Mouse (Mus musculus): ENCODE measurements around the gene Rtbdn.

Gene Rtbdn

DNA sequence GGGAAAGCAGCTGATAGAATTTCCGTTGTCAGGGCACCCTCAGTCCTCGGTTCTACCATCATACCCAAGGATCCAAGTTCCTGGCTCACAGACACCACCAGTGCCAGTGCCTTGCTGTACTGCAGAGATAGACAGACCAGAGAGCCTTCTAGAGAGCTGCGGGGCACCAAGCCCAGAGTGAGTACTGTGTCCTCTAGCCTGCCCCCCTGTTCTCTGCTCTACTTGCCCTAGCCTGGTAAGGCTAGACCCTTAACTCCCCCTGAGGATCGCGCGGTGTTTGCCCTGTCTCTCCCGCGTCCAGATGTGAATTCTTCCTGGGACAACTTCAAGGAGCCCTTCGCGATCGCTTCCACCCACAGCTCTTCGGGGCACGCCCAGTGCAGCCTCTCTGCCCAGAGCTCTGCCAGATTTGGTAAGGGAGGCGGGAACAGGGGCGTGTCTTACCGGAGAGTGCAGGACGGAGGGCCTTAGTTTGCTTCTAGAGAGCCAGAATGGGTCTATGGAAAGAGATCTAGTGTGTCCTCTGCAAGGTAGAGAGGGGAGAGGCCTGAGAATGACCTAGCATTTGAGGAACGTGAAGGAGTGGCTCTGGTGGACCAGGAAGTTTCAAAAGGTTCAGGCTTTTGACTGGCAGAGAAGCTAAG lies 5.9 kb downstream of the Rtbdn start:
- DNase-seq (ENCODE audit: extremely low read depth, low read depth, low spot score), result no peak

DNA sequence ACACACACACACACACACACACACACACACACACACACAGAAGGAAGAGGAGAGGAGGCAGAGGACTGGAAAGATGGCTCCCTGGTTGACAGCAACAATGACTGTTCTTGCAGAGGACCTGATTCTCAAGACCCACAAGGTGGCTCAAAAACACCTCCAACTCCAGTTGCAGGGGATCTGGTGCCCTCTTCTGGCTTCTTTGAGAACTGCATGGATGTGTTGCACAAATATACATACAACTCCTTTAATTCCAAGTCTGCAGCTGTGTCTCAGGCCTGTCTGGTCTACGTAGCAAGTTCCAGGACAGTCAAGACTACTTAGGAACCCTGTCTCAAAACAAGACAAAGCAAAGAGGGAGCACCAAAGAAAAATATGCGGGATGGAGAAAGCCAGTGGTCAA lies 10.0 kb downstream of the Rtbdn start:
- DNase-seq (ENCODE audit: extremely low read depth, low read depth, low spot score), result no peak

DNA sequence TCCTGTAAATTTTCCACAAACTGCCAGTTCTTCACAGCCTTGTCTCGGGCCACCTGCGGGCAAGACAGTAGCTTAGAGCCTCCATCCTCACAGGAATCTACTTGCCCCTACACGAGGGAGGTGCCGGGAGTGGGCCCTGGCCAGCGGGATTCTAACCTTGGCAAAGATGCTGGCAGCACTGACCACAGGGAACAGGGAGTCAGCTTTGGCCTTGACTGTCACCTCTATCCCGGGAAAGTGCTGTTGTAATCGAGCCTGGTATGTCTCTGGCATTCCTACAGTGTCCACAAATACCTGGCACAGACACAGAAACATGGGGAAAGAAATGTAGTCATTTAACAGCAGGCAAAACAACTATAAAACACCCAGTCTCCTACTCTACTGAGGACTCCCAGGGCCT lies 13.0 kb downstream of the Rtbdn start:
- no peak for DNase-seq (ENCODE audit: extremely low read depth, low read depth, low spot score)

DNA sequence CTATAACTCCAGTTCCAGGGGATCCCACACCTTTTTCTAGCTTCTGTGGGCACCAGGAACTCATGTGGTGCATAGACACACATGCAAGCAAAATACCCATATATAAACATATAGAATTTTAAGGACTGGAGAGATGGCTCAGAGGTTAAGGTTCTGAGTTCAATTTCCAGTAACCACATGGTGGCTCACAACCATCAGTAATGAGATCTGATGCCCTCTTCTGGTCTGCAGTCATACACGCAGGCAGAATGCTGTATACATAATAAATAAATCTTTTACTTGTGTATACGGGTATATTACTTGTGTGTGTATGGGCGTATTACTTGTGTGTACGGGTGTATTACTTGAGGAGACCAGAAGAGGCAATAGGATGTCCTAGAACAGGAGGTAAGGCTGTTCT lies 17.2 kb downstream of the Rtbdn start:
- no peak for DNase-seq (ENCODE audit: extremely low read depth, low read depth, low spot score)

DNA sequence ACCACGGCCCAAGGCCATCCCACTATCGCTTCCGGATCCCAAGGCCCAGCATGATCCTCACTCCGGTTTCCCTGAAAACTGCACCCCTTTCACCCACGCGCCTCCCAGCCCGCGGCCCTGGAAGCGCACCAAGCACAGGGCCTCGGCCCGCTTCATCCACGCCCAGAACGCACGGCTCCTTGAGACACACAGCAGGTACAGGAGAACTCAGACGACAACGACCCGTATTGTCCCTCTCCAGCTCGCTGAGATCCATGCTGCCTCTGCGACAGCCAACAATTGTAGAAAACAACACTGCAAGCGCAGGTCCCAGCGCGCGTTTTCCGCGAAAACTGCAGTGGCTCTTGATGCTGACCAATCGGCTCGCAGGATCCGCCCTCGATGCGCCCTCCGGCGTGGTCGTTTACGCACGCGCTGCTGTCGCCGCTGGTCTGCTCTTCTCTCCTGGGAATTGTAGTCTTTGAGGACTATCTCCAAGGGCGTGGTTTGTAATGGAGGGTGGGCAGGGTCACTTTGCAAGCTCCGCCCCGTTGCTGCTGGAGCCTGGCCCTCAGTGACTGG lies 19.0 kb downstream of the Rtbdn start:
- peak; percentile 92 for DNase-seq (ENCODE audit: extremely low read depth, low read depth, low spot score)

DNA sequence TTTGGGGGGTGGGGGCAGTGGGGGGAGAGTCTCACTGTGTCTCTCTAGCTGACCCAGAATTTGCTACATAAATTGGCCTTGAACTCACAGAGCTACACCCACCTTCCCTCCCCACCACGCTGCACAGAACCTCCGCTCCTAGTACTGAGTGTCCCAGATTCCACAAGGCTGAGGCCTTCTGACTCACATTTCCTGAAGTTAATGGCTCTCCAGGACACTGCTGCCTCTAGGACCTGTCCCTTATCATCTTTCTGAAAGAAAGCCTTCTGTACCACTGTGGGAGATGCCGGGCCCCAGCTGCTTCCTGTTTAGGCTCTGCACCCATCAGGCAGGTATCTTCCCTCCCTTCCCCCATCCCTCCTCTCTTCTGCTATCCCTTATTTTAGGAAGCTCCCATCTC lies 19.8 kb downstream of the Rtbdn start:
- DNase-seq (ENCODE audit: extremely low read depth, low read depth, low spot score), result no peak

DNA sequence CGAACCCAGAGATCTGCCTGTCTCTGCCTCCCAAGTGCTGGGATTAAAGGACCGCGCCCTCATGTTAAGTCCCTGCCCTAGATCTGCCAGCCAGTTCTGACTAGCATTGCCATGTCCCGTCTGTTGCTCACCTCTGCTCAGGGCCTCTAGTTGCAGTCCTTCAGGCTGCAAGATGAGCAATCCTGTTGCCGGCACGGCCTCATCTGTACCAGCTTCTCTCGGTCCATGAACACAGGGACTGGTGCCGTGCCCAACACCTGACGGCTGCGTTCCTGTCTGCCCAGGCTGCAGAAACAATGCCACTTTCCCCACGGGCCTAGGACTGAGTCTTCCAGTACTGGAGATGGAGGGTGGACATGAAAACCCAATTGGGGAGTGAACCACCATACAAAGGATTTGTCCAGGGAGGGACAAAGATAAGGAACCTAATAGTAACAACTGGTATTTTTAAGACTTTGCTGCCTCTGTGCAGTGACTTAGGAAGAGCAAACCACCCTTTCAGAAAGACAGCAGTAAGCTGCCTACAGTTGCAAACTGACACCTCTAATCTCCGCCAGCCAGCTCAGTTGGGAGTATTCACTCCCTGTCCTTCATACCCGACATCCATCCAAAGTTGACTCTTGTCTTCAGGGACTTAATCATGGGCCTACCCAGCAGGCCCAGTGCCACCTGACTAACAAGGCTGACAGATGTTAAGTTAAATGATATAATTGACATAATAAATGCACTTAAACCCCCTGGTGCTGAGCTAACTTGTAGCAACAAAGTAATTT lies 20.9 kb downstream of the Rtbdn start:
- no peak for DNase-seq (ENCODE audit: extremely low read depth, low read depth, low spot score)

DNA sequence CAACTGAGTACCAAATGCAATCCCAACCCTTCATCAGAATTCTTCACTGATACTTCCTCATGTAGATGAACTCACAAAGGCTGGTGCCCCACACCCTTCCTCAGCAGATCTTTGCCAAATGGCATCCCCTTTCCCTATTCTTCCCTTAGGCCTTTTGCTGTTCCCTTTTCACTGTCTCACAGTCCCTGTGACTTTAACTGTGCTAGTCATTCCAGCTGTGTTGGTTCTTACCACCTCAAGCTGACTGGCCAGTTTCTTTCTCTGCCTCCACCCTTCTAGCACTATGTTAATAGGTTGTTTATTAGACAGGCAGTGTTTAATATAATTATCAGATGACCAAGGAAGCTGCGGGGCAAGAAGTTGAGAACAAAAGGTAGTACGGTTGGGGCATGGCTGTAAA lies 21.9 kb downstream of the Rtbdn start:
- no peak for DNase-seq (ENCODE audit: extremely low read depth, low read depth, low spot score)

DNA sequence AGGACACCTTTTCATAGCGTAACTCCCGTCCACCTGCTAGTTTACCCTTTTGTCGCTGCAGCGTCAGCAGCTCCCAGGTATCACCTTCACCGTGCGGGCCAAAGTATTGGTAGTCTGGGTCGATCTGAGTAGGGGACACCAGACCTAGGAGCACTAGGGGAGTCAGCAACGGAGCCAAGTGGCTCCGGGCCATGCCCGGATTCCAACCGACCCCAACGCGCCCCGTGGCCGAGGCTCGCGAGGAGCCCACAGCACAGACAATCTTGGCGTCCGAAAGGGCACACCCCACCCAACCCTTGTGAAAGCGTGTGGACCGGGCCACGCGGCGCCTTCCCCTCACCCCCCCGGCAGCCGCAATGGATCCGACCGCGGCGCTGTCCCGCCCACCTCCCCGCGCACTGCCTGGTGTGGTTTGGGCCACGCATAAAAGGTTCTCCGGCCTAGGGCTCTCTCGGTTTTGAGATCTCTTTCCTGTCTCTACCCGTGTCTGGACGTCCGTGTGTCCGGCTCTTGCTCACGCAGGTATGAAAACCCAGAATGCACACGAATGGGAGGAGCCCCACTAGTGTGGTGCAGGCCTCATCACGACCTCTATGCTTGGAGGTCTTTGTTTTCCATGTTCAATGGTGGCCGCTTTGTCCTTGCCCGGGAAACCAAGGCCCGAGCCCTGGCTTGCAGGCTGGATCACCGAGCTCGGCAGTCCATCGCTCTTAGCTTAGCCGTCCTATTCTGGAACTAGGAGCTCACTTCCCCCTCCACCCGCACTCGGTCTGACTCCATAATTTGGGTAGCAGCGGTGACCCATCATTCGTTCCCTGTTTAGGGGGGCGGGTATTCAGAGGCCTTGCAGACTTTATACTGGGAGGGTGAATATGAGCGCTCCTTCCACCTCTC lies 22.7 kb downstream of the Rtbdn start, which contains the start of the genes Gm49661, Prdx2 and Rnaseh2a:
Gene Gm49661 (minus strand): TSS at position 193 of the 894 bp plus-strand sequence.
Gene Prdx2 (plus strand): TSS at position 347 of the 894 bp plus-strand sequence.
Gene Rnaseh2a (minus strand): TSS at position 527 of the 894 bp plus-strand sequence.
- no peak for DNase-seq (ENCODE audit: extremely low read depth, low read depth, low spot score)

DNA sequence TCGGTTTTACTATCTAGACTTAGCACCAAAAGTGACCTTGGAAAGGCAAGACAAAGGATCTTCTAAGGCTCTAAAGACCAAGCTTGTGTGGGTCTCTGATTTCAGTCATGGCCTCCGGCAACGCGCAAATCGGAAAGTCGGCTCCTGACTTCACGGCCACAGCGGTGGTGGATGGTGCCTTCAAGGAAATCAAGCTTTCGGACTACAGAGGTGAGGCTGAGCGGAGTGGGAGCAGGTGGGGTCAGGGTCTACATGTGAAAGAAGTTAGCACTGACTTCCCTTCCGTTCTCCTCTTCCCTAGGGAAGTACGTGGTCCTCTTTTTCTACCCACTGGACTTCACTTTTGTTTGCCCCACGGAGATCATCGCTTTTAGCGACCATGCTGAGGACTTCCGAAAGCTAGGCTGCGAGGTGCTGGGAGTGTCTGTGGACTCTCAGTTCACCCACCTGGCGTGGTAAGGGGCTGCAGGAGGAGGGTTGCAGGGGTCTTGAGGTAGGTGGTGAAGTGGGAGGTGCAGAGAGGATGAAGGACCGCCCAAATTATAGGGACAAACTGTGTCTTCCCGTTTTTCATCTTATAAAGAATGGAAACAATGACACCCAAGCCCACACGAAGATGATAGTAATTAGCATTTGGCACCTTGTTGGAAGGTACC lies 23.5 kb downstream of the Rtbdn start:
- DNase-seq (ENCODE audit: extremely low read depth, low read depth, low spot score), result no peak

DNA sequence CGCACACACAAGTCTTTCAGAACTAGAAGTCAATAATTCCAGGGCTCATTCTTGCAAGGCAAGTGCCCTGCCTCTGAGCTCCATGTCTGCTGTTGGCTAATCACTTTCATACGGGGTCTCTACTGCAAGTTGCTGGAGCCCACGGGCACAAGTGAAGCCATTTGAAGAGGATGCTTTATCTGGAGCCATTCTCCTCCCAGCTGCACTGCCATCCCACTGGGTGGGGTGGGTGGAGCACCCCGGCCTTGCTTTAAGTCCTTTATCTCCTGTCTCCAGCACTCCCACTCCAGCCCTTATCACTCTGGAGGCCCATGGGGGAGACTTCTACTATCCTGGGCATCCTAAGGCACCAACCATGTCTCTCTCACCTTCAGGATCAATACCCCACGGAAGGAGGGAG lies 24.1 kb downstream of the Rtbdn start:
- no peak for DNase-seq (ENCODE audit: extremely low read depth, low read depth, low spot score)

DNA sequence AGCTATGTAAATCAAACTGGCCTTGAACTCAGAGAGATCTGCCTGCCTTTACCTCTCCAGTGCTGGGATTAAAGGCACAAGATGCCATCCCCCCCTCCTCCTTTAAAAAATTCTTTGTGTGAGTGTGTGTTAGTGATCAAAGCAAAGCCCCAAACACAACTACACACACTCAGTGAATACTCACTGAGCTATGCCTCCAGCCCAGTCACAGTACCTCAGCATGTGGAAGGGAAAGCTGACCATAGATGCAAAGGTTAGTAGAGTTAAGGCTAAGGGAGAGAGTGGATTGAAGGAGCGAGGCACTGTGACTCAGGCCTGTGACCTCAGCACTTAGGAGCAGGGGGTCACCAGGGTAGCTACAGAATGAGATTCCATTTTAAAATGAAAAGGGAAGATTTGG lies 26.3 kb downstream of the Rtbdn start:
- DNase-seq (ENCODE audit: extremely low read depth, low read depth, low spot score), result no peak

DNA sequence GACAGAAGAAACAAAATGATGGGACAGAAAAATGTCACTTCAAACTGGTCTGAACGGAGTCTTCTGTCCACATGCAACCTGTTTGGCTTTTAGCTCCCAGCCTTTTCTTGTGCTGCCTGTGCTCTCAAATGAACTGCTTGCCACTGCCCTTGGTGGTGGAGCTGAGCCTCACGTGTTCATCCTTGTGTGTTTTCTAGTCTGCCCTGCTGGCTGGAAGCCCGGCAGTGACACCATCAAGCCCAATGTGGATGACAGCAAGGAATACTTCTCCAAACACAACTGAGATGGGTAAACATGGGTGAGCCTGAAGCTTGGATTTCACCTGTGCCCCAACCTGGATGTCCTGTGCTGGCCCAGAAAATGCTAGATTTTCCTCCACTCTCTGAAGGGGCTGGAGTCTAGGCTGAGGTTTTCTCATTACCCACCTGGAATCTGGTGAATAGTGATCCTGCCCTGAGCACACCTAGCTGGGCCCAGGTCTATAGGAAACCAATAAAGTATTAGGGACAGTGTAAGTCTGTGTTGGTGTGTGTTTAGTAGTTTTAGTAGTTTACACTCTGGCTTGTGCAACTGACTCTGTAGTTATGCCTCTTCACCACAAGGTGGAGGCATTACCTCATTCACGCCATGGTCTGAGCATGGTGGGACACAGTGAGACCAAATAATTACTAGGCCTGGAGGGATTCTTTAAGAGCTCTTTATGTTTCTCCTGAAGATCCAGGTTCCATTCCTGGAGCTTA lies 27.2 kb downstream of the Rtbdn start:
- DNase-seq (ENCODE audit: extremely low read depth, low read depth, low spot score), result no peak

DNA sequence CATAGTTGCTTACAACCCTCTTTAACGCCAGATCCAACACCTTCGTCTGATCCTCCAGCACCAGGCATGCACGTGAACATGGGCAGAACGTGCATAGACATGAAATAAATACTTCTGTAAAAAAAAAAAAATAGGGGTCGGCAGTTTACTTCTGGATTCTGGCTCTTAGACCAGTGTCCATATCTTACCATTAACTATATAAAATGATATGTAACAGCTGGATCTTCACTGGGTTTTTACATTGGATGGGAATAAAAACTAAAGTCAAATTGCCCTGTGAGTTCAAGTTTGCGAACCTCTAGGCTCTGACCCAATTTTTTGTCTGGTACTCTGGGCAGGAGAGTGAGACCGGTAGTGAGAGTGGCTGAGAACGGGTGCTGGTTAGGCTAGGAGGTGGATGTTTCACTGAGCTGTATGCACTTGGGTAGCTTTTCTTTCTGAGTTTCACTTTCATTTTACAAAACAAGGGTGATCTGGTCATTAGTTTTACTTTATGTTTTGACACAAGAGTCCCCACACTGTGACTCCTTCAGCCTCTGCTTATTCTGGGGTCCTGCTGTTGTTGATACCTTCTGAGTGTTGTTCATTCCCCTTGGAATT lies 27.9 kb downstream of the Rtbdn start:
- DNase-seq (ENCODE audit: extremely low read depth, low read depth, low spot score), result no peak

DNA sequence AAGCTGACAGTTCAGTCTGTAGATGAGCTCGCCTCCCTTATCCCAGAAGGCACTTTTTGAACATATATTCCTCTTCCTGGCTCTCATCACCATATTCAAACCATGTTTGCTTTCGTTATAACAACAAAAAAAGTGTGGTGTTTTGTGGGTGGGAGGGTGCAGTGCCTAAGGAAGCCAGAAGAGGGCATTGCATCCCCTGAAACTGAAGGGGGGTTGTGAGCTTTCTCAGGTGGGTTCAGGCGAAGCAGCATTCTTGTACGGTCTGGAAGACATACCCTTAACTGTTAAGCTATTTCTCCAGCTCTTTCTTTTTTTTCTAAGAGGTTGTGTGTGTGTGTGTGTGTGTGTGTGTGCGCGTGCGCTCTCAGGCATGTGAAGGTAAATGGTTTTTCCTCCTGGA lies 28.6 kb downstream of the Rtbdn start:
- no peak for DNase-seq (ENCODE audit: extremely low read depth, low read depth, low spot score)

DNA sequence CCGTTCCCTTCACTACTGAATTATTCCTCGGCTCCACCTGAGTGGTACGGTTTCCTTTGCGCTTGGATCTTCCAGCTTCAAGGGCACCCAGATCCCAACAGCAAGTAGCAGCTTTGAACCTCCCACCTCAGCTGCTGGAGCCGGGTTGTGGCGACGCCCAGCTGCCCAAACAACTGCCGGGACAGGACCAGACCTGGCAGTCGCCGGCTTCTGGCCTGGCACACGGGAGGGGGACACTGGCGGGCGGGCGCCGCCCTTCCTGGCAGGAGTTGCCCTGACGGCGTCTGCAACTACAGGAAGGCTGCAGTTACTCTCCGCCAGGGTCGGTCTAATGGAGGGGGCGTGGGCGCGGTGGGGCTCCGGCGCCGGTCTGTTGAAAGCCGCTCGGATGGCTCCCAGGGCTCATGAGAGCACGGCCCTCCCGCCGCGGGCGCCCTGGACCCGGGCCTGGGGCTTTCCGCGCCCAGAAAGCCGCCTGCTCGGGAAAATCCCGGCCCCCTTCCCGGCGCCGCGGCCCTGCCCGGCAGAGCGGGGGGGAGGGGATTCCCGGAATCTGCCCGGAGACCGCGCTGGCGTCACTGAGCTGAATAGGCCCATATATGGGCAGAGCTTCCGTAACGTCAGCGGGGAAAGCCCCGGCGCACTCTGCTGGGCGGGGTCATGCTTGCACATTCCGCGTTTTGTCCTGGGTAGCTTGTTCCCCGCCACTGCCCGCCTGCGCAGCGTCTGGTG lies 29.4 kb downstream of the Rtbdn start:
- DNase-seq (ENCODE audit: extremely low read depth, low read depth, low spot score), result no peak

DNA sequence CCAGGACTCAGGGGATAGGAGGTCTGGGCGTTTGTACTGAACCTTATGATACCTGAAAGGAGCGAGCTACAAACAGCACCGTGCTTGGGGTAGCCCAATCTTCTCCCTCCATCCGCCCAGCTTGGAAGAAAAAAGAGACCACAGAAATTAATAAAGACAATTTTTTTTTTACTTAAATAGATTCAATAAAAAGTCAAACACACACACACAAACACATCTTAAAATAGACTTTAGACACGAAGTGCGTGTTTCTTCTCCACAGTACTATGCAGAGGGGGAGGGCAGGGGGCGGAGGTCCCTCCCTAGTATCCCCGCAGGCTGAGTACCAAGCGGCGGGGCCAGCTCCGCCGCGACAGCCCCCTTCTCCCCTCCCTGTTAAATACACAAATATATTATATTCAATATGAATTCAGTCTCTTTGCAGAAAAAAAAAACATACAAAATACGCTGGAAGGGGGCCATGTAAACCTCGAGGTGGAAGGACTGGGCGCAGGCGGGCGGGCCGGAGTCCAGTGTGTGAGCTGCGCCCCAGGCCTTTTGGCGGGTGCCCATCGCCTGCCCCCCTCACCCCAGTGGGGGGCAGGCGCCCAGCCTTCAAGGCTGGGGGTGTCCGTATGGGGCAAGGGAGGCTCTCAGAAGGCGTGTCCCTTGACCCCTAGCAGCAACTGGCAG lies 30.1 kb downstream of the Rtbdn start:
- no peak for DNase-seq (ENCODE audit: extremely low read depth, low read depth, low spot score)
